Mouse (Mus musculus): ENCODE data around the gene Retreg2.

The Retreg2 gene

DNA sequence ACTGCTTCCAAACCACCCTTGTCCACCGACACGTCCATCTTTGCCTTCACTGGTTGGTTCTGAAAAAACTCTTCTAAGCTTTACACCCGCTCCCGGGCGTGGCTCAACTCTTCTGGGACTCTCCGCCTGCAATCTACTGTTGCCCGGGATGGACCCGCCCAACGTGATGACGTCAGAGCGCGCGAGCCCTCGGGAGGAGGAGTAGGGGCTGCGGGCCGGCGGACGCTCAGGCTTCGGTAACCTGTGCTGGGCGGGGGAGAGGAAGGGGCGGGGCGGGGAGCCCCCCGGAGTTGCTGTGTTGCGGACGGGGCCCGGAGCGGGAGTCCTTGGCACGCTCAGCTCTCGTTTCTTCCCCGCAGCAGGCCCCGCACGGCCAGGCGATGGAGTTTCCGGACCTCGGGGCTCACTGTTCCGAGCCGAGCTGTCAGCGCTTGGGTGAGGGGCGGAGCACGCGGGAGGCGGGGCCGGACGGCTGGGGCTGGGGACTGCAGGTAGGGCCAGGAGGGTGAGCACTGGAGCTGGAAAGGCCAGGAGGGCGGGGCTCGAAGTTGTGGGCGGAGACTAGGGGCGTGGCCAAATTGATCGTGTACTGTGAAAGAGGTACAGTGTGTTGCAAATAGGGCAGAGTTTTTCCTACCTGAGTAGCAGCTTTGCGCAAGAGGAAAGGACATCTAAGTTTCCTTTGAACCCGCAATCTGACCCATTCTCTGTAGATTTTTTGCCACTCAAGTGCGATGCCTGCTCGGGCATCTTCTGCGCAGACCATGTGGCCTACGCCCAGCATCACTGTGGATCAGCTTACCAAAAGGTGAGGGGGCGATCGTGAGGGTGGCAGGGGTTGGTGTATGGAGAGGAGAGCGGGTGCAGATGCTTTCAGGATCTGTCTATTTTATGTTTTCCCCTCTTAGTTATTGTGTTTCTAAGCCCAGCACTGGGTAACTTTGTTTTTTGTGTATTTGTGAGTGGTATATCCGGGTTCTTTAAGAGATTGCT, 26.2 kb downstream of the Retreg2 start, which contains the start of gene Zfand2b:
Gene Zfand2b, plus strand, starts transcription at position 175 of the 993 bp plus-strand sequence.
- DNase-seq, result peak; percentile 94

DNA sequence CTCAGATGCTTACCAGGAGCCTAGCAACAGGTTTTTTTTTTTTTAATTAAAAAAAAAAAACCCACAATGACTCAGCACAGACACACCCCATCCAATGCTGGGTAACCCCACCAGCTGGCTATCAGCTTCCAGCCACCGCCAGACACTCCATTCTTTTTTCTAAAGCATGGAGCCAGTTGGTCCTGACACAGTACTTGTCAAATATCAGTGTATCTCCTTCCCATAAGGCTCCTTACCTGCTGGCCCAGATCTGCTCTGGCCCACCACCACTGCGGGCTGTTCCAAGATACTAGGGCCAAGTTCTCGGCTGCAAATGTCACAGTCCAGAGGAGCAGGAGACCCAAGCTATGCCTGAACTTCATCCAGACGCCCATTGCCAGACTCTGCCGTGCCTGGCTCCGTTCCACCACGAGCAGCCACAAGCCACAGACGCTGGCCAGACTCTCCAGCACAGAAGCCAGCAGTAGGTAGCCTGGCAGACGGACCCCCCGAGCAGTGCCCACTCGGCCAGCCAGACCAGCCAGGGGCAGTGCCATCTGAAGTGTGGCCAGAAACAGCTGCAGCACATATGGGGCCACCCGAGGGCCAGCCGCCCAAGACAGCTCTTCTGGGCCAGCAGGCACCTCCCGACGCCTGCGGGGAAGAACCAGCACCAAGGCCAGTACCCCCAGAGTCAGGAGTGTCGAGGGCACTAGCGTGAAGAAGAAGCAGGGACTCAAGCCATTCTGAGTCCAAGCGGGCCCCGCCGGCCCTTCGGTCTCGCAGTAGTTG, 36.9 kb downstream of the Retreg2 start:
- DNase-seq, result peak; percentile 37

DNA sequence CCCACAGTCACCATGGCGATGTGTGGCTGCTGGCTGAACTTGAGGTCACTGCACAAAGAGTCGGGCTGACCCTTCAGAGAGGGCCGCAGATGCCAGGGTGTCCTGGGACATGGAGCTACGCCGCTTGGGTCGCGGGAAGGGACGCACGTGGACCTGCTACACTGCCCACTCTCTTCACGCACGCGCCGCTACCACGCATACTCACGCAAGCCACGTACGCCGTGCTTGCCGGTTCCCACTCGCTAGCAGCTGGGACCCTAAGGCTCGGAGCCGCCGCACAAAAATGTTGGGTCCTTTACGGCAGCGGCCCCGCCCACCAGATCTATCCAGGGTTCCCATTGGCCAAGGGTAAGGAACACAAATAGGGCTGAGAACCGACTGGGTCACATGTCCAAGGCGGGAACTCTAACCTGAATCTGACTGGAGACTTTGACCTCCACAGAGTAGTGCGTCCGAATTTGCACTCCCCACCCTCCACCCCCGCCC, 37.6 kb downstream of the Retreg2 start, which contains the start of gene Abcb6:
Gene Abcb6, minus strand, starts transcription at position 288 of the 486 bp plus-strand sequence.
- DNase-seq, result peak; percentile 91

DNA sequence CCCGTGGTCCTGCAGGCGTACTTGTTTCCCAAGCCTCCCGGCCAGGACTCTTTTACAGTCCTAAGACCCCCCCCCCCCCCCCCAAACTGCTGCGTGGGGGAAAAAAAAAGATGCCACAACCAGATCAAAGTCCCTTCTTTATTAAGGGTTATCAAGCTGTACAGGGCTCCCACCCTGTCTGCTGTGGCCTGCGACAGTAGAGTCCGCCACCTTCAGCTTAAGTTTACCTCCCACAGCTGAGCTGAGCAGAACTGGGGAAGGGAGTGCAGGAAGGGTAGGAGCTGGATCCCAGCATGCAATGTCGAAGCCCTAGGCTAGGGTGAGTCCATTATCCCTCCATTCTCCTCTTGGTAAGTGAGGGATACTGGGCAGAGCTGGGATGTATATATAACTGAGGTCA, 38.2 kb downstream of the Retreg2 start:
- DNase-seq, result no peak

DNA sequence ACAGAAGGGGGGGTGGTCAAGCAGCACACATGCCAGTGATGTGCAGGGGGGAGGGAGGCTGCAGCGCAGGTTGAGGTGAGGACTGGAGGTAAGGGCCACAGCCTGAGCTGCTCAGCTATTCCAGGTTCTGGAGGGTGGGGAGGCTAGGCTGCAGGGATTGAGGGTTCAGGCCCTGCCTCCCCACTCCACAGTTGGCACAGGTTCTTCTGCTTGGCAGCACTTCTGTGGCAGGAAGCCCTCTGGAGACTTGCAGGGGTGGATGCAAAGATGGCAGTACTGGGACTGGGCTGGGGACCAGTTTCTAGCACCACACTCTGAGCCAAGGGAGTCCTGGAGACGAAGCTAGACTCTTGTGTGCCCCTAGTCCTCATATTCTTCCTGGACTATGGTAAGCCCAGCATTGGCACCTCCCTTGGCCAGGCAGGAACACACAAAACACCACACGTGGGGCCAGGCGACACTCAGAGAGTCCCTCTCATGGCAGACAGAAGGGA, 38.8 kb downstream of the Retreg2 start:
- no peak for DNase-seq

DNA sequence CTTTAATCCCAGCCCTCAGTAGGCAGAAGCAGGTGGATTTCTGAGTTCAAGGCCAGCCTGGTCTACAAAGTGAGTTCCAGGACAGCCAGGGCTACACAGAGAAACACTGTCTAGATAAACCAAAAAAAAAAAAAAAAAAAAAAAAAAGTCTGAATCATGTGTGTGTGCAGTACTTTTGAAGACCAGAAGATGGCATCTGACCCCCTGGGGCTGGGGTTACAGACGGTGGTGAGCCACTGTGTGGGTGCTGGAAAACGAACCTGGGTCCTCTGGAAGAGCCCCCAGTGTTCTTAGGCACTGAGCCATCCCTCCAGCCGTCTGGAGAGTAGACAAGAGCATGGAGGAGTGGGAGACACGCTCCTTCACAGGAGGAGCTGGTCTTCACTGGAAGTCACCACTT, 39.6 kb downstream of the Retreg2 start:
- no peak for DNase-seq

DNA sequence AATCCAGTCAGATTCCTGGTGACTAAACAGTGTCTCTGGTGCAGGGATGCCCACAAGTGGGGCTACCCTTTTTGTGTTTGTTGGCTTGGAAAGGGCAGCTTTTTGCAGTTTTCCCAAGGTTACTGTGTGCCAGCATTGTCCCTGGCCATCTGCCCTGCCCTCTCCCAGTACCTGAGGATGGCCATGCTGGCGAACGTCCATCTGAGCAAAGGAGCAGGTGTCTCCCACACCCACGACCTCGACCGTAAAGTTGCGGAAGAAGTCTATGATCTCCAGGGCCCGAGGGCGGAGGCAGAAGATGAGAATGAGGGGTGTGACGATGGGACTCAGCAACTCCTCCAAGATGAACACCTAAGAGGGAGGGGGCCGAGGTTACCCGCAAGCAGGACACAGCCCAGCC, 42.9 kb downstream of the Retreg2 start:
- DNase-seq, result no peak

DNA sequence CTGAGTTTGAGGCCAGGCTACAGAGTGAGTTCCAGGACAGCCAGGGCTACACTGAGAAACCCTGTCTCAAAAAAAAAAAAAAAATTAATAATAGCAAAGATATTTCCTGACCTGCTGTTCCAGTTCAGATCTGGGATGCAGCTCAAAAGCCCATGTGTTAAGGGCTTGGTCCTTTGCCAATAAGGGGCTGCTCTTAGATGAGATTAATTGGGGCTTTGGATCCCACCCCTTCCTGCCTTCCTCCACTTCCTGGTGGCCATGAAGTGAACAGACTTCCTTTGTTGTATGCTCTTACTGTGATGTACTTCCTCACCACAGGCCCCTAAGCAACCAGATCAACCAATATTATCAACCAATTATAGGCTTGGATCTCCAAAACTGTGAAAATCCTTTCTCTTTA, 44.5 kb downstream of the Retreg2 start:
- DNase-seq, result no peak

DNA sequence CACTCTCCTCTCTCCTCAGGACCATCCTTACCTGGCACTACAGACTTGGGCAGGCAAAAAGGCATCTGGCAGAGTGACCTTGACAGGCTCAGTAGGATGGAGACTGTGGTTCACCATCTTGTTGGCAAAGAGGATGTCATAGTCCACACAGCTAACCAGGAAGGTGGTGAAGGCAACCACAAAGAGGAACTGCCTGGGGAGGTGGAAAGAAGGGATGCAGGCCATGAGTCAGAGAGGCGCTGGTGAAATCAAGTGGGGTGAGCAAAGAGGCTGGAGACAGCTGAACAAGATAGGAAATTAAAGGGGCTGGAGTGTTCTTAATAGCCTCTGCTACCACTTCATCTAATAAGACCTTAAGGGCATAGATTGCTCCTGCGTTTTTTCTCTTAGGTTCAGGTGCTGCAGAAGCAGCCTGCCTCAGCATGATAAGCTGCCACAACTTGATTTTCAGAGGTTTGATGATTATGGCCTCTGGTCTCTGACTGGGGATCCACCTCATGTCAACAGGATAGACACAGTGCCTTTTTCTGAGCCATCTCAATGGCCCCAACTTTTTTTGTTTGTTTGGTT, 45.4 kb downstream of the Retreg2 start:
- no peak for DNase-seq

DNA sequence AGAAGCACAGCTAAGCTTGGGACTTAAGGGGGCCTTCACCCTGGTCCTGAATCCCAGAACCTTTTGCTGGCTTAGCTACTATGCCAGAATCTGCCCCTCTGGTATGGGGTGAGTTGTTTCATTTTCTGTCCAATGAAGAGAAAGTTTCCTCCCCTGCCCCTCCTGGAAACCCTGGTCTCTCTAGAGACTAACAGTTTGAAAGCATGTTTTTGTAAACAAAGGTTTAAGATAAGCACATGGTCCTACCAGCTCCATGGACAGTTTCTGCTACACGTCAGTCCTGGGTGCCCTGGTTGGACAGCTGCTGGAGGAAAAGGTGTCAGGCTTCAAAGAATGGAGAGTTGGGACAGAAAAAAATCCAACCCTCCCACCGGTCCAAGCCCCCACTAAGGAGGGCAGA, 48.0 kb downstream of the Retreg2 start:
- no peak for DNase-seq

DNA sequence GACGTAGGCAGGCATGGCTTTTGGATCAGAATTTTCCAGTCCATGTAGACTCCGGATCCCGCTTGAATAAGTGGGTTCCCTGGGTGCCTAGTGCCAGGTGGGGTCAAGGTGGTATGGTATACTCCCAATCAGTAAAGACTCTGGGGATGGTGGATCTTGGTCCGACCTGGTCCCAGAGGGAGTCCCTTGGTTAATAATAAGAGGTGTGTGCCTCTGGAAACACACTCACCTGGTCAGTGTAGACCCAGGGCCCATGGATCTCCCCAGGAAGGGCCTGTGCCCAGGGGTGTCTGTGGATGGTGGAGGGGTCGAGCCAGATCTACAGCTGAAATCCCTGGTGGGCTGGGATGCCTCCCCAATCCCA, 48.7 kb downstream of the Retreg2 start:
- no peak for DNase-seq

DNA sequence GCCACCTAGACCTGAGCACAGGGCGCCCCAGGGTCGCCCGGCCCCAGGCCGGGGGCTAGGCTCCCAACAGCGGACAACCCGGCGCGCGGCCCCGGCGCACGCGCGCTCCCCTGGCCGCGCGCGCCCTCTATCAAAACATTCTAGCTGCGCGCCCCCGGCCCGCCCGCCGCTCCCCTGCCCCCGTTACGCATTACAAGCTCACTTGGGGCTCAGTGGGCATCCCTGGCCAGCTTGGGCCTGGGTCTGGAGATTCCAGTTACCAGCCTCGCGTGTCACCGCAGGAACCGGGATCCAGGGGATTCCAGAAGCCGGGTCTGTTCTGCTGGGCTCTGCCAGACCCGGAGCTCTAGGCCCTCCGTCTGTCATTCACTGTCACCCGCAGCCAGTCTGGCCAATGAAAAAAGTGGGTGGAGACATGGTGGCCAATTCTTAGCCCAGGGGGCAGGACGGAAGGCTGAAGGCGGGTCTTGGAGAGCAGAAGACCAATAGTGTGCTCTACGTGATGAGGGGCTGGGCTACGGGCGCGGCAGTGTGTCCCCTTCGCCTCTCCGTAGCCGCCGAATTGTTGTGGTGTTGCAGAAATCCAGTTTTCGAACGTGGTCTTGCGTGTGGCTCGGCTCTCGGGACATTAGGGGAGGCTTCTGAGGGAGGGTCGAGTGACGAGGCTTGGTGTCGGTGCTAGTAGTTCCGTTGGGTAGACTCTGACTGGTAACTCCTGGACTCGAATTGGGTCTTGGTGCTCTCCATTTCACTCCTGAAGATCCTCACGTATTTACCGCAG, 49.2 kb downstream of the Retreg2 start, which contains the start of the genes Ankzf1 and Atg9a:
Gene Ankzf1, plus strand, starts transcription at position 530 of the 781 bp plus-strand sequence.
Gene Atg9a, minus strand, starts transcription at position 575 of the 781 bp plus-strand sequence.
- peak; percentile 95 for DNase-seq

DNA sequence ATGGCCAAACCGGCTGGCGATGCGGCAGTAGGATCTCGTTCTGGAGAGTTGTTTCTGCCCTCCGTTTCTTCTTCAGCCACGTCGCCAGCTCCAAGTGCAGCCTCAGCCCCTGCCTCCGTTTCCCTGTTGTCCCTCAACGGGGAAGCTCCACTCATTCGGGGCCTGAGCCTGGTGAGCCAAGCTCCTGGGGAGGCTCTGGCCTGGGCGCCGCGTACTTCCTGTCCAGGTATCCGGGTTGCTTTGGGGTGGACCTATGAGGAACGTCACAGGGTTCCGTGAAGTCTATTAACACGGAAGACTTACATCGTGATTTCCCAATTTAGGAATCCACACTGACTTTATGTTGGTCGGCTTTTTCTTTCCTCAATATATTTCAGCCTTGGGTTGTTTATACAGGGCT, 49.9 kb downstream of the Retreg2 start:
- no peak for DNase-seq
